Mouse (Mus musculus) liver, adult (tissue): ENCODE results near the gene Eif3i.

Source experiments
- GATA4 ChIP-seq: IDR thresholded peaks from 2 replicates; pipeline ENCODE4 v1.6.1; 2014; ENCODE audit warnings: mild to moderate bottlenecking, low read length; ENCODE audit not compliant: insufficient replicate concordance

Eif3i gene

GRCm38 (mm10) chr4:129600233-129601158 is at the start of gene Eif3i, which contains the start of gene Tmem234:
TSS of gene Eif3i (minus strand) at chr4:129600648.
TSS of gene Tmem234 (plus strand) at chr4:129600668.
- TF ChIP-seq GATA4 = peak; percentile 23; the same call in 1 of the 2 replicates

DNA sequence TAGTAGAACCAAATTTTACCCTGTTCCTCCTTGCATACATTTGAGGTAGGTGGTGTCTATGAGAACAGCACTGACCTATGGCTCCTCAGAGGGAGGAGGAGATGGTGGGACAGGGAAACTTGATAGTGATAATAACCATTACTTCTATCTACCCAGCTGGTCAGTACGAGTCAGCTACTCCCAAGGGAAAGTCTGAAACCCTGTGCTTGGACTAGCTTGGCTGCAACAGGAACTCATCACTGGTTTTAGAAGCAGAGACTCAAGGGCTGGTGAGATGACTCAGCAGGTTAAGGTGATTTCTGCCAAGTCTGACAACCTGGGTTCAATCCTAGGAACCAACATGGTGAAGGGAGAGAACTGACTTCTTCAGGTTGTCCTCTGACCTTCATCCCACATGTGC is 48.2 kb upstream of the Eif3i start:
- no peak for TF ChIP-seq GATA4

GRCm38 (mm10) chr4:129645204-129645603 is 44.8 kb upstream of the Eif3i start:
- no peak for TF ChIP-seq GATA4

DNA sequence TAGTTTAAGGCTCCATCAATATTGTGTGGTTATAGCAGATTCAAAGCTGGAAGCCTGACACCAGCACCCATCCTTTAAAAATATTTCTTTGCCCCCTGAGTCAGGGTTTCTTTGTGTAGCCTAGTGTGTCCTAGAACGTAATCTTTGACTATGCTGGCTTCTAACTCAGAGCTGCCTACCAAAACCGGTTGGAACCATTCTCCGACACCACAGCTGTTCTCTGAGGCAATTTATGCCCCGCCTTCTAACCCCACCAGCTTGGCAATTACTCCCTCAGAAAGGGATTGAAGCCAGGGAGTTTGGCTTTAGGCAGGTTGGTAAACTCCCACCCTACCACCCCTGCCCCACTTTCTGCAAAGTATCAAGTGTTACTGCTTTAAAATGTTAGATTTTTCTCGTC is 41.3 kb upstream of the Eif3i start:
- no peak for TF ChIP-seq GATA4

DNA sequence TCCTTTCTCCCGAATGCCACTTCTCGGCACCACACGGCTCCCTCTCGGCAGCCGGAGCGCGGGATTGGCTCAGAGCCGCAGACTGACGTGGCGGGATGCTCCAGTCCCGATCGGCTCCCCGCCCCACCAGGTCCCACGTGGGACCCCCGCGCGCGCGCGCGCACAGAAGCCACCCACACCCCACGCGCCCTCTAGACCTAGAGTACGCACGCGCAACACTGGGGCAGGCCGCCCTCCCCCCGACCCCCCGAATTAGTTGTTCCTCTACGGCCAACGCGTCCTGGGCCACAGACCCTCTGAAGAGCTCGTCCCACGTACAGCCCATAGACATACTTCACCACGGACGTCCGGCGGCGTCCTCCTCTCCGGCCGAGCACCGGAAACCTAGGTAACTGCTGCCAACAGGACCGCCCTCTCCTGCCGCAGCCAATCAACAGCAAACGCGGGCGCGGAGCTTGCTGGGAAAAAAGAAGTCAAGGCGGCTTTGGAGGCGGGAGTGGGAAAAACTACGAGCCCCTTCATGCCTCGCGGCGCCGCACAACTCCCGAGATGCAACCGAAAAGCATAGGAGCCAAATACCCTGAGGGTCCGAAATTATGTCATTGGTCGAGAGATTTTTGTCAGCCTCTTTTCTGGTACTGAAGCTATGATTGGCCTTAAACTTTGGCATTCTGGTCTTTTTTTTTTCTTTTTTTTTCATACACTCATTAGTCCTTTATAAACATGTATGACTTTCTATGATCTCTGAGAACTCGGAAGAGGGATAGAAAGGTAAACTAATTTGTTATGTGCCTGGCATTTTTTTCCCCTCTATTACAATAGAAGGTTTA is 40.4 kb upstream of the Eif3i start, which contains the start of gene Txlna:
TSS of gene Txlna (minus strand) at position 428 of the 830 bp plus-strand sequence.
- TF ChIP-seq GATA4 = no peak

- no peak for TF ChIP-seq GATA4
Measured at GRCm38 (mm10) chr4:129640101-129640637, 39.7 kb upstream of the Eif3i start.

GRCm38 (mm10) chr4:129639221-129639620 is 38.8 kb upstream of the Eif3i start:
- no peak for TF ChIP-seq GATA4

GRCm38 (mm10) chr4:129633852-129634251 is 33.4 kb upstream of the Eif3i start:
- TF ChIP-seq GATA4 = no peak

DNA sequence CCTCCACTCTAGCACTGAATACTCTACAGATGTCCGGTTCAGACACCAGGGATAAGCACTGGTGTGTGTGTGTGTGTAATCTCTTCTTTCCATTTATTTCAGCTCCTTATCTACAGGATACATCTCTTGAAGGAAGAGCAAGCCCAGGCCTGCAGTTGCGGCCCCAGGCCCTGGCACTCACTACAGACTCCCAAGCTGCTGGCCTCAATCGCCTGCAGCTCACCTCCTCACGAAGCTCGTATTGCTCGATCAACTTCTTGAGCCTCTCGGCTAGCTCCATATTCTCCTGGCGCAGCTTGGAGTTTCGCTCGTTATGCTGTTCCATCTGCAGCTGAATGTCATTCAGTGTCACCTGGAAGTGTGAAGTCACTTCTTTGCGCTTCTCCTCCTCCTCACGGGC is 31.4 kb upstream of the Eif3i start:
- TF ChIP-seq GATA4 = no peak

- no peak for TF ChIP-seq GATA4
Measured at GRCm38 (mm10) chr4:129630944-129631343, 30.5 kb upstream of the Eif3i start.

DNA sequence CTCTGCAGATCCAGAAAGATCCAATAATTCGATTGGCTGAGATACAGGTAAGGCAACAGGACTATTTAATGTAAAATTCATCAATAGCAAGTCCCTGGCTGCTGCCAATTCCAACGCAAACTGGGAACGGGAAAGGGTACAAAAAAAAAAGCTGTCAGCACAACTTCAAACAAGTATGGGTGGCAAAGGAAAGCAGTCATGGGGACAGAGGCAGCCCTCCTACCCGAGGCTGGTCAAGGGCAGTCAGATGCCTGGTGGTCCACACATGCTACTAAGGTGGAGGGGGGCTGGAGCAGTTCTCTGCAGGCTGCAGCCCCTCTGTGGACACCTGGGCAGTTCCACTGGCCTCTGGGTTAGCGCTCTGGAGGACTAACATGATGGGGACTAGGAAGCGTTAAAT is 25.6 kb upstream of the Eif3i start:
- no peak for TF ChIP-seq GATA4

GRCm38 (mm10) chr4:129625496-129625895 is 25.0 kb upstream of the Eif3i start:
- no peak for TF ChIP-seq GATA4

DNA sequence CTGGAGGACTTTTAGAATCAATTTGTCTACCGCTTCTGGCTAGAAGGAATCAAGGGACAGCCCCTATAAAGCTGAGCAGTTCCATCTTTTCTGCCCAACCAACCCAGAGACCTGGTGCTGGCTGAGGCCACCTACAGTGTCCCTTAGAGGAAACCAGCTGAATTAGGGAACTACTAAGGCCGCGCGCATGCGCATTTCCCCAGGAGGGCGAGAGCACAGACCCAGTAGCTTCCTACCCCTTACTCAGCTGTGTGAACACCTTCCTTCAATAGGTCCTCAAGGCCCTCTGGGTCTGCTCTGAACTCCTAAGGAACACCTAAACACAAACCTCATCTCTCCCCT is 24.6 kb upstream of the Eif3i start:
- no peak for TF ChIP-seq GATA4

DNA sequence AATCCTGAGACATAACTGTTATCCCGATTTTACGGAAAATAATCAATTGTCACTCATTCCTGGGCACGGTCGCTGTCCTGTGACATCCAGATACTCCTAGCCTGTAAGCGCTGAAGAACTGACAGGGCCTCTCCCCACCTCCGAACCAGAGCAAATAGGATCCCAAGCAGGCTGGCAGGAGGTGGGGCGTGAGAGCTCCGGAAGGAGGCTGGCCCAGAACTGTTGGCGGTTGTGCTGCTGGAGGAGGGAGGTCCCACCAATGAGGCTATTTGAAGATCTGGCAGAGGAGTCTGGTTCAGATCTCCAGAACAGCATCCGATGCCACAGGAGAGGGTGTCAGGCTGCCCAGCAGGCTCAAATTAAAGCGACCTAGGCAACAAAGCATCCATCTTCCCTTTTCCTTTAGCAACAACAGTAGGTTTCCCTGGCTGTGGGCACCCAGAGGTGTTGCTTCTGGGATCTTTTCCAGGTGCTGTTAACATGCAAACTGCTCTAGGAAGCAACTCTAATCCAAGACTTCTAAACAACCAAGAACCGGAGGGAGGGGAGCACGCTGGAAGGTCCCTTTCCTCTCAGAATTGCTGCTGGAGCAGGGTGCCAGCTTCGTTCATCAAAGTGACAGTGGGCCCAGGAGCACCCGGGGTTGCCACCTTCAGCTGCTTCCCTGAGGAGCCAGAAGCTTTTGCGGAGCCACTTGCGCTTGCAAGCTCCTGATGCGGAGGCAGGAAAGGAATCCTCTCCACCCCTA is 24.0 kb upstream of the Eif3i start:
- peak; percentile 53; the same call in 1 of the 2 replicates for TF ChIP-seq GATA4

GRCm38 (mm10) chr4:129623681-129624091 is 23.2 kb upstream of the Eif3i start, which contains the start of gene Ccdc28b:
TSS of gene Ccdc28b (minus strand) at chr4:129623947.
- no peak for TF ChIP-seq GATA4
